Mouse (Mus musculus): ENCODE measurements at regions not wholly inside any gene's neighbourhood (a gene's known extent, or its start where the extent isn't known, plus 50 kb on each side); places are given as distances from the start of the nearest gene placed in this dataset.
"Not testable (repeated sequence)": the region's sequence is repeated elsewhere in the genome, so short reads cannot be mapped to it uniquely, and the experiment has no call there.

- DNase-seq, result no peak
Measured at GRCm38 (mm10) chr8:126833006-126833405, 112.6 kb downstream of the Tomm20 start.

- DNase-seq, result peak; percentile 75
Measured at GRCm38 (mm10) chr8:126832163-126832978, 113.3 kb downstream of the Tomm20 start.

GRCm38 (mm10) chr8:126831312-126832162, 114.1 kb downstream of the Tomm20 start:
- no peak for DNase-seq

GRCm38 (mm10) chr8:126830242-126830530, 115.5 kb downstream of the Tomm20 start:
- no peak for DNase-seq

GRCm38 (mm10) chr8:126829376-126830241, 116.0 kb downstream of the Tomm20 start:
- no peak for DNase-seq

GRCm38 (mm10) chr8:126827681-126828383, 117.8 kb downstream of the Tomm20 start:
- DNase-seq, result no peak

- peak; percentile 70 for DNase-seq
Measured at GRCm38 (mm10) chr8:126826328-126827285, 119.0 kb downstream of the Tomm20 start.

- DNase-seq, result no peak
Measured at GRCm38 (mm10) chr8:126825877-126826276, 119.8 kb downstream of the Tomm20 start.

- no peak for DNase-seq
Measured at GRCm38 (mm10) chr8:126824575-126825208, 121.0 kb downstream of the Tomm20 start.

GRCm38 (mm10) chr8:126822269-126822668, 123.4 kb downstream of the Tomm20 start:
- DNase-seq, result no peak

- DNase-seq, result no peak
Measured at GRCm38 (mm10) chr8:126821279-126821678, 124.4 kb downstream of the Tomm20 start.

GRCm38 (mm10) chr8:126820502-126820901, 125.1 kb downstream of the Tomm20 start:
- no peak for DNase-seq

- DNase-seq, result no peak
Measured at GRCm38 (mm10) chr8:126819261-126819660, 126.4 kb downstream of the Tomm20 start.

GRCm38 (mm10) chr8:126816155-126816554, 129.5 kb downstream of the Tomm20 start:
- DNase-seq, result no peak

- no peak for DNase-seq
Measured at GRCm38 (mm10) chr8:126814427-126814826, 131.2 kb downstream of the Tomm20 start.

GRCm38 (mm10) chr8:126813621-126814020, 132.0 kb downstream of the Tomm20 start:
- no peak for DNase-seq

GRCm38 (mm10) chr8:126812777-126813176, 132.9 kb downstream of the Tomm20 start:
- no peak for DNase-seq

- DNase-seq, result not testable (repeated sequence)
Measured at GRCm38 (mm10) chr8:126811358-126811757, 134.3 kb downstream of the Tomm20 start.

- peak; percentile 61 for DNase-seq
Measured at GRCm38 (mm10) chr8:126810516-126810915, 135.1 kb downstream of the Tomm20 start.

- DNase-seq, result no peak
Measured at GRCm38 (mm10) chr8:126809321-126809720, 136.3 kb downstream of the Tomm20 start.

- no peak for DNase-seq
Measured at GRCm38 (mm10) chr8:126808496-126808895, 137.1 kb downstream of the Tomm20 start.
